Mouse (Mus musculus): Measurements from ENCODE around the gene Bicra.

GRCm38 (mm10) chr7:15981538-15981937 lies 66.2 kb downstream of the Bicra start:
- no peak for TF ChIP-seq CTCF (IDR thresholded peaks at IDR 0.05; ENCODE audit: low read depth)
- TF ChIP-seq EP300 (IDR thresholded peaks at IDR 0.05; ENCODE audit: low read depth), result no peak

Measured in heart, postnatal 0 days (tissue).